Mouse (Mus musculus) CH12.LX (cell line): Measurements from ENCODE around the gene Cdyl. TPM values are rescaled to one million over a fixed set of nuclear protein-coding genes. Genes with fewer than 3 reads are reported as not detected.

ENCODE experiments used
- DNase-seq: peaks from one replicate; pipeline ENCODE4 v3.0.0-alpha.2; 2013; ENCODE audit errors: extremely low read depth
- H3K27ac ChIP-seq: 2 replicates; pipeline ENCODE4 v1.5.1; 2012; ENCODE audit warnings: low read depth, mild to moderate bottlenecking, control low read depth, moderate library complexity; ENCODE audit not compliant: insufficient read depth
- H3K27me3 ChIP-seq: replicated peaks from 2 replicates; pipeline ENCODE3; 2012; ENCODE audit warnings: inconsistent platforms
- H3K36me3 ChIP-seq, 2 experiments: replicated peaks in 1 of 2; 2 replicates each; pipeline versions ENCODE3 to v1.6.1; 2012; ENCODE audit warnings: inconsistent platforms in 1 of 2, low read length in 1 of 2, mild to moderate bottlenecking in 1 of 2, mixed read lengths in 1 of 2, moderate library complexity in 1 of 2; ENCODE audit not compliant: control insufficient read depth in 1 of 2, insufficient read depth in 1 of 2
- H3K4me1 ChIP-seq, 2 experiments: 2 replicates each; pipeline ENCODE4 v1.6.1; 2012; ENCODE audit warnings: inconsistent platforms in 1 of 2, moderate library complexity in 1 of 2; ENCODE audit not compliant: insufficient read depth in 2 of 2, control insufficient read depth in 1 of 2
- H3K4me2 ChIP-seq: 2 replicates; pipeline ENCODE4 v1.6.1; 2012; ENCODE audit warnings: low read depth, mild to moderate bottlenecking, control low read depth; ENCODE audit not compliant: poor library complexity, insufficient read depth, severe bottlenecking
- H3K4me3 ChIP-seq, 3 experiments: fragments of 150-350 bp in 1 of 3; sonication (generic) in 1 of 3; replicated peaks in 1 of 3; 2 replicates each; pipeline versions ENCODE3 to v1.5.1; 2011 to 2012; ENCODE audit warnings: low read depth in 2 of 3, low read length in 2 of 3, mild to moderate bottlenecking in 2 of 3, moderate library complexity in 2 of 3, control low read depth in 1 of 3, improper control_type of control experiment in 1 of 3, inconsistent platforms in 1 of 3, mixed read lengths in 1 of 3; ENCODE audit not compliant: poor library complexity in 1 of 3
- H3K79me2 ChIP-seq: replicated peaks from 2 replicates; pipeline ENCODE4 v1.6.1; 2012; ENCODE audit warnings: mild to moderate bottlenecking, moderate library complexity; ENCODE audit not compliant: control insufficient read depth, poor library complexity, insufficient read depth, severe bottlenecking; ENCODE audit errors: extremely low read depth
- H3K9ac ChIP-seq: 2 replicates; pipeline ENCODE4 v1.6.1; 2012; ENCODE audit warnings: low read depth, mild to moderate bottlenecking, control low read depth, moderate library complexity; ENCODE audit not compliant: insufficient read depth
- H3K9me3 ChIP-seq: replicated peaks from 2 replicates; pipeline ENCODE3; 2012; ENCODE audit warnings: low read length, inconsistent platforms, mixed read lengths
- BHLHE40 ChIP-seq: IDR thresholded peaks from 2 replicates; pipeline ENCODE4 v1.6.1; 2011; ENCODE audit warnings: mild to moderate bottlenecking, low read depth, low read length, improper control_type of control experiment
- CHD1 ChIP-seq: IDR thresholded peaks from 2 replicates; pipeline ENCODE4 v1.6.1; 2012; ENCODE audit warnings: low read depth, low read length, improper control_type of control experiment, inconsistent platforms
- CHD2 ChIP-seq: IDR thresholded peaks from 2 replicates; pipeline ENCODE4 v1.6.1; 2011; ENCODE audit warnings: low read length, improper control_type of control experiment
- CTCF ChIP-seq, 2 experiments: IDR thresholded peaks in 1 of 2; conservative IDR thresholded peaks in 1 of 2; 2 replicates each; pipeline ENCODE4 v1.5.1; 2011 to 2012; ENCODE audit warnings: low read depth in 2 of 2, low read length in 2 of 2, improper control_type of control experiment in 1 of 2, inconsistent platforms in 1 of 2, mild to moderate bottlenecking in 1 of 2, moderate library complexity in 1 of 2
- E2F4 ChIP-seq: IDR thresholded peaks from 2 replicates; pipeline ENCODE4 v1.6.1; 2011; ENCODE audit warnings: low read depth, low read length, improper control_type of control experiment; ENCODE audit not compliant: insufficient replicate concordance
- ELF1 ChIP-seq: IDR thresholded peaks from 2 replicates; pipeline ENCODE4 v1.6.1; 2014; ENCODE audit warnings: low read depth, mild to moderate bottlenecking, inconsistent platforms, low read length, improper control_type of control experiment
- EP300 ChIP-seq: IDR thresholded peaks from 2 replicates; pipeline ENCODE4 v1.6.1; 2011; ENCODE audit warnings: low read length, improper control_type of control experiment
- ETS1 ChIP-seq: conservative IDR thresholded peaks from 2 replicates; pipeline ENCODE4 v1.6.1; 2012; ENCODE audit warnings: low read depth, mild to moderate bottlenecking, inconsistent platforms, low read length, improper control_type of control experiment, moderate library complexity
- HCFC1 ChIP-seq: IDR thresholded peaks from 2 replicates; pipeline ENCODE4 v1.6.1; 2012; ENCODE audit warnings: low read depth, mild to moderate bottlenecking, inconsistent platforms, low read length, improper control_type of control experiment
- IRF4 ChIP-seq: IDR thresholded peaks from 2 replicates; pipeline ENCODE4 v1.6.1; 2014; ENCODE audit warnings: low read depth, mild to moderate bottlenecking, inconsistent platforms, low read length, improper control_type of control experiment
- JUN ChIP-seq: IDR thresholded peaks from 2 replicates; pipeline ENCODE4 v1.6.1; 2011; ENCODE audit warnings: low read depth, mild to moderate bottlenecking, low read length, improper control_type of control experiment, moderate library complexity; ENCODE audit not compliant: insufficient read depth
- MAZ ChIP-seq: IDR thresholded peaks from 2 replicates; pipeline ENCODE4 v1.6.1; 2012; ENCODE audit warnings: low read depth, mild to moderate bottlenecking, inconsistent platforms, low read length, improper control_type of control experiment, moderate library complexity
- MEF2A ChIP-seq: IDR thresholded peaks from 2 replicates; pipeline ENCODE4 v1.6.1; 2014; ENCODE audit warnings: low read depth, mild to moderate bottlenecking, inconsistent platforms, low read length, improper control_type of control experiment, borderline replicate concordance
- MXI1 ChIP-seq: IDR thresholded peaks from 2 replicates; pipeline ENCODE4 v1.6.1; 2011; ENCODE audit warnings: mild to moderate bottlenecking, low read depth, low read length, improper control_type of control experiment
- MYC ChIP-seq: IDR thresholded peaks from 2 replicates; pipeline ENCODE4 v1.6.1; 2011; ENCODE audit warnings: low read depth, mild to moderate bottlenecking, improper control_type of control experiment, low read length
- NRF1 ChIP-seq: IDR thresholded peaks from 2 replicates; pipeline ENCODE4 v1.6.1; 2014; ENCODE audit warnings: low read depth, mild to moderate bottlenecking, inconsistent platforms, low read length, improper control_type of control experiment, moderate library complexity
- PAX5 ChIP-seq: IDR thresholded peaks from 2 replicates; pipeline ENCODE4 v1.6.1; 2012; ENCODE audit warnings: low read length, inconsistent platforms, mixed read lengths
- POLR2A ChIP-seq: IDR thresholded peaks from 2 replicates; pipeline ENCODE4 v1.6.1; 2011; ENCODE audit warnings: low read depth, mild to moderate bottlenecking, improper control_type of control experiment, low read length
- RCOR1 ChIP-seq: conservative IDR thresholded peaks from 2 replicates; pipeline ENCODE4 v1.6.1; 2012; ENCODE audit warnings: low read depth, mild to moderate bottlenecking, inconsistent platforms, low read length, improper control_type of control experiment
- SIN3A ChIP-seq: IDR thresholded peaks from 2 replicates; pipeline ENCODE4 v1.6.1; 2012; ENCODE audit warnings: low read length, improper control_type of control experiment, inconsistent platforms
- TBP ChIP-seq: conservative IDR thresholded peaks from 2 replicates; pipeline ENCODE4 v1.6.1; 2011; ENCODE audit warnings: low read depth, low read length, improper control_type of control experiment
- TCF12 ChIP-seq: IDR thresholded peaks from 2 replicates; pipeline ENCODE4 v1.6.1; 2014; ENCODE audit warnings: low read depth, mild to moderate bottlenecking, inconsistent platforms, low read length, improper control_type of control experiment
- UBTF ChIP-seq: IDR thresholded peaks from 2 replicates; pipeline ENCODE4 v1.6.1; 2012; ENCODE audit warnings: low read depth, mild to moderate bottlenecking, inconsistent platforms, low read length, improper control_type of control experiment, moderate library complexity
- USF2 ChIP-seq: conservative IDR thresholded peaks from 2 replicates; pipeline ENCODE4 v1.6.1; 2011; ENCODE audit warnings: low read depth, low read length, improper control_type of control experiment
- ZC3H11A ChIP-seq: IDR thresholded peaks from 2 replicates; pipeline ENCODE4 v1.6.1; 2012; ENCODE audit warnings: low read depth, mild to moderate bottlenecking, inconsistent platforms, low read length, improper control_type of control experiment
- ZKSCAN1 ChIP-seq: IDR thresholded peaks from 2 replicates; pipeline ENCODE4 v1.6.1; 2012; ENCODE audit warnings: low read depth, inconsistent platforms, low read length, improper control_type of control experiment, borderline replicate concordance
- dilution Hi-C: fragments of 300-500 bp; cut with MboI; formaldehyde crosslinking; loops from 2 replicates; pipeline ENCODE4 v1.14.3; 2020; ENCODE audit warnings: low sequenced_read_pairs; ENCODE audit not compliant: extremely low pct_unique_long_range_greater_than_20kb, extremely low pct_ligation_motif_present
- in situ Hi-C: fragments of 300-500 bp; cut with MboI; formaldehyde crosslinking; loops from 3 replicates; pipeline ENCODE4 v1.14.3; 2019; ENCODE audit warnings: low sequenced_read_pairs, low pct_ligation_motif_present, low pct_unique_long_range_greater_than_20kb, mixed read lengths
- polyA plus RNA-seq: library from polyadenylated mRNA; unstranded; fragments of >175 nt; gene quantifications from 2 replicates; pipeline ENCODE4 v1.2.1, GENCODE M21; 2012; ENCODE audit warnings: low read depth; ENCODE audit not compliant: insufficient read length
- total RNA-seq, 2 experiments: library from RNA; depleted of rRNA; stranded (reverse); fragments of 300-350 nt in 1 of 2; fragments of >200 nt in 1 of 2; gene quantifications; 2 replicates each; pipeline ENCODE4 v1.2.3; 2012 to 2014

Gene Cdyl
- total and polyA plus RNA-seq, 3 experiments, result 5.7 to 9.1 (median 8.3) TPM

GRCm38 (mm10) chr13:35783576-35783975, 123.9 kb downstream of the Cdyl start:
- Histone ChIP-seq H3K4me3 (peak overlapping the region; percentile 12 to 27 (median 21)), H3K27ac (peak overlapping the region; percentile 61), H3K9me3 (no peaks in the 10 kb centered on the region), H3K79me2 (no peaks in the 10 kb centered on the region; the same call in none of the 2 replicates), H3K4me1 (peaks cover 30 to 77% of the 10 kb centered on the region in 2 experiments), H3K4me2 (peak overlapping the region; percentile 63), H3K27me3 (no peaks in the 10 kb centered on the region), H3K9ac (peak overlapping the region; percentile 60), H3K36me3 (no peaks in the 10 kb centered on the region)
- dilution Hi-C loops (no loop called here), in situ Hi-C loops (loop anchor here (5.0 kb wide), 1 partner anchor 159 kb away; no protein-coding TSS in a partner anchor)
- peak; percentile 81 for DNase-seq
- TF ChIP-seq IRF4 (peak; percentile 96), MEF2A (no peak), USF2 (no peak), HCFC1 (peak; percentile 38; the same call in 1 of the 2 replicates), RCOR1 (no peak), TBP (peak; percentile 58; the same call in 1 of the 2 replicates), MYC (peak; percentile 74), MXI1 (0 out of 2 replicates have a peak, but pooled peaks have one; percentile 36), CTCF (conservative IDR thresholded peaks at IDR 0.05 in 1 of 2, IDR thresholded peaks at IDR 0.05 in 1 of 2; ENCODE audit: low read depth in 2 of 2, low read length in 2 of 2) (no peak), UBTF (no peak), POLR2A (no peak; the same call in 1 of the 2 replicates), SIN3A (peak; percentile 65), JUN (no peak), ELF1 (peak; percentile 57; the same call in 1 of the 2 replicates), PAX5 (no peak), ZKSCAN1 (no peak), TCF12 (no peak), ETS1 (peak; percentile 76; the same call in 1 of the 2 replicates), ZC3H11A (no peak), NRF1 (no peak), EP300 (peak; percentile 95), MAZ (no peak), CHD2 (no peak), BHLHE40 (peak; percentile 88), E2F4 (no peak), CHD1 (no peak)
